Mouse (Mus musculus): ENCODE results near the gene Ccdc57. TPM values are rescaled to one million over a fixed set of nuclear protein-coding genes. Genes with fewer than 3 reads are reported as not detected.

The Ccdc57 gene
- total RNA-seq (2021), result 1 to 10 TPM; 7.3 to 7.4 TPM
- long read RNA-seq, partial matches to known transcripts, result 1 of 10 reads
- long read RNA-seq, other reads (novel, unspliced or antisense), result 6 of 10 reads

DNA sequence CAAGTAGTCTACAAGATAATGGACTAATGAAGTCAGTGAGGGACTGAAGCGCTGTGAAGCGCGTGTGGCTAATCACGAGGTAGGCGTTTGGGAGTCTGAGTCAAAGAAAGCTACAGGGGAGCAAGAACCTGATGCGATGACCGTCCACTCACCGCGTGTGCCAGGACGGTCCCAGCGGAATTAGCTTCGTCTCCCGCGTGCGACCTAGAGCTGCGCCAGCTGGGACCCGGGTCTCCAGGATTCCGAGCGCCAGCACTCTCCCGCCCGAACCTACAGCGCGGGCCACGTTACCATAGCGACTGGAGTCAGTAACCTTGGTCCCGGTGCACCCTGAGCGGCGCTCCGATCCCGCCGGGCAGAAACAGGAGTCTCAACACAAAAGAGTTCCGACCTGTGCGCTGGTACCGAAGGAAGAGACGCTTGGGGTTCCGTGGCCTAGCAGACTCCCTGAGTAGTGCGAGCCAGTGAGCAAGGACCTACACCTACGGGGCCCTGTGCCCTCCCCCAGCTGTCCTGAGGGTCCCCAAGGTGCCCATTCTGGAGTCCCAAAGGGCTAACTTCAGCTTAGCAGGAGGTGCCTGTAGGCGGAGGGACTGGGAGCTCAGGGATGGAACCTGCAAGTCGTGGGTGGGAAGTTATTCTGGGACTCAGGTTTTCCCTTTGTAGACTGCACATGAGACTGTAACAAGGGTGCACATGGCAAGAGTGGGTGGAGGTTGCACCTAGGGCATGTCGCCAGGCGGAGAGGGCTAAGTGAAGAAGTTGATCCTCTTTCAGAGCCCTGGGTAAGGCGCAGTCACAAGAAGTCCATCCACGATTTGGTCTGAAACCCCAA is at the start of gene Ccdc57:
TSS of gene Ccdc57 (minus strand) at position 309 of the 835 bp plus-strand sequence.
- DNase-seq (ENCODE audit: low spot score in 2 of 2), result peak; percentile 95 to 96

DNA sequence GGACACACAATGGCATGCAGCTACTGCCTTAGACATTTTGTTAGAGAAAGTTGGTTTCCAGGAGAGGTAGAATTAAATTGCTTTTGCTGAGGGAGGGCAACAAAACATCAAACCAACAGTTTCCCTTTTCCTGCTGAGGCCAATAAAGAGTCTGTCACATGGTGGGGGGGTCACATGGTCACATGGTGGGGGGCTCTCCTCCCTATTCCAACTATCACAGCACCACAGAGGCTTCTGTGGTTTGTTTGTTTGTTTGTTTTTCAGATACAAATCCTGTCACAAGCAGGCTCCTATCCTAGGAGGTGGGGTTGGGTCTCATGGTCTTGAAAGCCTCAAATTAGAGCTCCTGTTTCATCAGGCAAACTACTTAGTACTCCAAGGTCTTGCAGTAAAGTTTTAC is 49.8 kb upstream of the Ccdc57 start:
- DNase-seq (ENCODE audit: low spot score in 2 of 2), result no peak

DNA sequence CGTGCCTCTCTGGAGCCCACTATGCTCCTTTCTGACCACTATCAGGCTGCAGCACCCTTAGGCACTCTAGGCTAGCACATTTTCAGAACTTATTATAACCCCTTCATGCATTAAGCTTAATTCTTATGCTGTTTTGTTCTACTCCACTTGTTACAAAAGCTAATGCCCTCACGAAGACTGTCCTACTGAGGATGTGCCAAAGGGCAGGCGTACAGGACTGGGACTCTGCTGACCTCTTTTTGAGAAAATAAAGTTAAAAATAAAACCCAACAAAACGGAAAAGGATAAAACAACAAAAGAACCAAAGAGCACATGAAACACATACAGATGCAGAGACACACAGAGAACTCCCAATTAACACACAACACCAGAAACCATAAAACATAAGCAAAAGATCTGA is 49.0 kb upstream of the Ccdc57 start:
- no peak for DNase-seq (ENCODE audit: low spot score in 2 of 2)

DNA sequence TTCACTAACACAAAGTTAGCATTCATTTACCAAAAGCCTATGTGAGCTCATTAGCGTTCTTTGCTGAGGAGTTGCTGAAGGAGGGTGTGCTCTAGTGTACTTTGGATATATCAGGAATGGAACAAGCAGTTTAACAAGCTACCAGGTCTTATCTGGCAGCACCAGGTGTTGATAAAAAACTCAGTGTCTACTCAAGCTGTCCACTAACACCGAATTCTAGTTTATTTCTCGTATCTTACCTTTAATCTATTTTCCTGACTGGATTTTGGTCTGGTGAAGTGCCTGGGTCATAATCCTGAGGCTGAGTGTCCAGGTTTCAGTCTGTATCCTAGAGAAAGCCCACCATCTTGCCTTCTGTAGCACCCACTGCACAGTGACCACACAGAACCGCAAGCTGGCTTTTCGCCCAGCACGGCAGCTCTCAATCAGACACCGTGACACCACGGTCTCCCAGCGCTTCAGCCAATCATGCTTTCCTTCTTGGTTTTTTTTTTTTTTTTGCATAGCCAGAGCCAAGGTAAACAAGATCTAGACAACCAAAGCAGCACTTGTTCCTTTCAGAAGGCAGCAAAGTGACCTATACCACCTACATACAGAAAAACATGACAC is 47.9 kb upstream of the Ccdc57 start:
- no peak for DNase-seq (ENCODE audit: low spot score in 2 of 2)

DNA sequence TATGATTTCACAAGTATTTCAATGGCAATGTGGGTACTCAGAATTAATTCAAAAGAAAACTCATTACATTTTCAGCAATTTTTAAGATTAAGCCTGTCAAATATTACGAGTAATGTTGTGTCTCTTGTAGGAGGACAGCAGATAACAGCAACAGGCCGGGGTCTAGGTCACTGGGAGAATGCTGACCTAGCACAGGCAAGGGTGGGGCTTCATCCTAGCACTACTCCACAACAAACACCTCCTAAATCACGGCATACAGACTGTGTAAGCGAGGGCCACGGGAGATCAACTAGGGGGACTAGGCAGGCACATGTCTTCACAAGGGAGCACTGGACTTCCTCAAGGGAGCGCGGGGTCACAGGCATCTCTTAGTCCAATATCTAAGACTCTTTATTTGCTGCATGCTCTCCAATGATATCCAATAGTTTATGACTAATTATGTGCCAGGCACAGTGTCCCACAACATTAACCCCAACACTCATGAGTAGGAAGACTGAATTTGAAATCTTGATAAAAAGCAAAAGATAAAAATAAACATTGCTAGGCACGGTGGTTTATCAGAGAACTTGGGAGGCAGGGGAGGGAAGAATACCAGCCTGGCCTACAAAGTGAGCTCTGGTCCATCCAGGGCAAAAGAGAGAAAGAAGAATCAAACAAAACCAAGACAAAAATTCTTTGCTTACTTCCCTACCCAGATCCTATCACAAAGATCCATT is 47.2 kb upstream of the Ccdc57 start:
- no peak for DNase-seq (ENCODE audit: low spot score in 2 of 2)

DNA sequence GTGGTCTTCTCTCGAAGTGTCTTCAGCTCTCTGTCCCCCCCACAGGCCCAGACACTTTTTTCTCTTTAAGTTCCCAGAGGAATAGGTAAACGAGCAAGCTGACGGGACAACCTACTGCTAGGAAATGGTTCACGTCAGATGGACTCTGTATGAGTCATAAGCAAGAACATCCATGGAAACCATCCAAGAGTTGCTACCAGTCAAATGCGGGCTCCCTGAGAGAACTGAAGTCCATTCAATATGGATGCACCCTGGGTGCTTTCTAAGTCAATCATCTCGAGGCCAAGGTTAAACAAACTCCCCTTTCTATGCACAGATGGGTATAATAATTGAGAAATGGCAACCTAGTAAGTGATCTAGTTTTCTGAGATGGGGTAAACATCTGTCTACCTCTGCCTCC is 40.6 kb upstream of the Ccdc57 start:
- no peak for DNase-seq (ENCODE audit: low spot score in 2 of 2)

DNA sequence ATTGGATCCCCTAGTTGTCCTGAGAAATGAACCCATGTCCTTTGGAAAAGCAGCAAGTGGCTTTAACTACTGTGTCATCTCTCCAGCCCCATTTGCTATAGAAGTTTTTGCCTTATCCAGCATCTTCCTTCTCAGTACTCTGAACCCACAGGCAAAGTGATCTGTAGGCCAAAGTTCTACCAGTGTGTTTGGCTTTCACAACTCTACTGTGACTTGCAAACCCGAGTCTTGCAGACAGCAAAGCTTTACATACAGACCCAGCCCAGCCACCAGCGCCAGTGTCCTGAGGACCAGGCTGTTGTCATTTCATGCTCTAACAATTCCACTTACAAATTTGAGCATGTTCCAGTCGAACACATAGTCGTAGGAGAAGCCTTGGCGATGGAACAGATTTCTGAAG is 38.6 kb upstream of the Ccdc57 start:
- DNase-seq (ENCODE audit: low spot score in 2 of 2), result no peak

DNA sequence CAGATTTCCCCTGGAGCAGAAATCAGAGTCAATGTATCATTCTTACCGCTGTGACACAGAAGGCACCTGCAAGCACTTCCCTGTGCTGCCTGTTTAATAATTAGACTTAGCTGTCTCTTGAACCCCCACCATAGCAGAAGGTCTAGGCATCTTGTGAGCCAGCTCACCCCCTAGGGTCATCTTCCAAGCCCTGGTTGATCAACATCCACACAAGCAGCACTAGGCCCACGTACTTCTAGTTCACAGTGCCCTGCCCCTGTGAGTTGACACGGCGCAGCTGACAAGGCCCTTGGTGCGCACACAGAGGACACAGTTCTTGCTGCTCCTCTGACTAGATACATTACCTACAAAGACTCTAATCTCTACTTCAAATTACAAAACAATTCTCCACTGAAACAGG is 37.1 kb upstream of the Ccdc57 start:
- DNase-seq (ENCODE audit: low spot score in 2 of 2), result no peak

DNA sequence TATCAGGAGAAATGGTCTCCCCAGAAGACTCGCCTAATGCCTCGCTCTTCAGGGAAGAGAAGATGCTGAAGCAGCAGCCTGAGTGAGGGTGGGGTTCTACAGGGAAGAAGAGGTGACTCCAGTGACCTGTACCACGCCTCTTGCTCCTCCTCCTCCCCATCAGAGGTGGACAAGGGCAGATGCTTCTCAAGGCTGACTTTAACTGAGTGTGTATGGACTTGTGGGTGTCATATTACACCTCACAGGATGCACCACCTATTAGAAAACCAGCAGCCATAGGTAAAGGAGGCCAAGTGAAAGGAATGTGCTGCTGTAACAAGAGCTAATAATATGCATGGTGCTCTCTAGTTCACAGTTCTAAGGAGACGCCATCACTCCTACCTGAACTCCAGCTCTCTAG is 32.9 kb upstream of the Ccdc57 start:
- DNase-seq (ENCODE audit: low spot score in 2 of 2), result no peak

DNA sequence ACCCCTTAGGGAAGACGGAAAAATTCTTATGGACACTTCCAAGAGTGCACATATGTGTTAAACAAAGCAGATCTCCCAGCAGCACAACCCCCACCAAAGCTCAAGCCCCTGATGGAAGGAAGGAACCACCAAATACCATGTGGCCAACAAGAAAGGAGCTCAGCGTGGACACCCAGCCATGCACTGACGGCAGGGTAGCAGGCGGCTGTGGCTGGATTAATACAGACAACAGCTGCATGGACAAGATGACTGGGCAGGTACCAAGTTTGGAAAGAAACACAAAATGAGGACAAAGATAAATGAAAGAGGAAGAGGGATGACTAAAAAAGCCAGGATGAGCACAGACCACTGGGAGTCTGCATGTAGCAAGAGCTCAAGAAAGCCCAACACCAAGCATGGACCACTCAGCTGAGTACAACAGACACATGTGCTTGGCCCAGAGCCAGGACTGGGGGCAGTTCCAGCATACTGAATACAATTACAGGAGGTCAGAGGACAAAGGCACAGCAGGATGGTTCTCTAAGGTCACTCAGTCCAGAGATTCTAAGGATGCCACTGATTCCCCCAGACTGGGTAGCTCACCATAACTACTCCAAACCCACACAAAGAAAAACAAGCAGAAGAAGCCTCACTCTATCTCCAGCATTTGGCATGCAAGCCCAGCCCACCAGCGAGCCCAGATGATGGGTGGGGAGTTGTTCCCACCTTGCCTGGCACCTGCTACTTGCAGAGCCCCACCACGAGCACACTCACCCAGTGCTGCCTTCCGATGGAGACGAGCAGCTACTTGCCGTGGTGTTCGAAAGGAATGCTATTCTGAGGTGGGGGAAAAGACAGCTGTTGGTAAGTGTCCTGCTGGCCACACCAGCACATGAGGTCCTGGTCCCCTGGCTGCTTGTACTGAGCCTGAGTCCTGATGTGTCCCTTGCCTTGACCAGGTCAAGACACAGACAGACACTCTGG is 31.8 kb upstream of the Ccdc57 start:
- DNase-seq (ENCODE audit: low spot score in 2 of 2), result no peak

DNA sequence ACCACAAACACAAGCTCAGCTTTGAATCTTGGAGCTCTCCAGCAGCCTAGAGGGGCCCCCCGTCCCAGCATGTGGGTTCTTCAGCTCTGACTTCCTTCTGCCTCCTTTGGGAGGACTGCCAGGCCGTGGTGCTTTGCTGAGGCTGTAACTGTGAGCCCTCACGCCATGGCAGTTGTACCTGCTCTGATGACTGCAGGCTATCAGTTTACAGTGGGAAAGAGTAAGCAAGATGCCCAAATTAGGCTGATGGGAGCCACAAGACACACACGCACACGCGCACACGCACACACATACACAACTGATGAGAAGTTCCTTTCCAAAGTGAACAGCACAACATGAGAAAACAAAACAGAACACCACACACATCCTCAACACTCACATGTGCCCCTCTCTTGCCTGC is 30.2 kb upstream of the Ccdc57 start:
- DNase-seq (ENCODE audit: low spot score in 2 of 2), result no peak

DNA sequence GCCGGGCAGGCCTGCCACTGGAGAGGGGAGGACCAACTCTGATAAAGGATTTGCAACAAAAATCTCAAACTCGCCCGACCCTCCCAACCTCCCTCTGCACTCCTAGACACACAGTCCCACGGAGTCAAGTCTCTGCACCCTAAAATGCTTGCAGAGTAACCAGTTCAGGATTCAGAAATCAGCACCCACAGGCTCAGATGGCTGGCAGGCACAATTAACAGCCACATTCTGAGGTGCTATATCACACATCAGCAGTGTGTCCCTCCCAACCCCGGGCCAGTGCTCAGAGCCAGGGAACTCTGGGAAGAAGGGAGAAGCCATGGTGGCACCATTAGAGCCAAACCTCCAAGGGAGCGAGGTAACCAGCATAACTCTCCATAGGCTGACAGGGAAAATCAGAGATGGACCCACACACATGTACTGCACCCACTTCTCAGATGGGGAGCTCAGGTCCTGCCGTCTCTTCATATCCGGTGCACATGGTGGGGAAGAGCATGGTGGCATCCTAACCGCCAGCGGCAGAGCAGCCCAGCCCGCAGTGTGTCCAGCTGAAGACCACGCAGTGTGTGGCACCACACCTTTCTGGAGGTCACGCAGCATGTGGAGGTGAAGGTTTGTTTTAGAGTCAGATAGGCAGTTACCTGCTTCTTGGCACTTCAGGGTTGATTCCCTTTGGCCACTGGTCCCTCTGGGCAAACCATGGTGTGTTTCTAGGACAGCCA is 29.5 kb upstream of the Ccdc57 start:
- DNase-seq (ENCODE audit: low spot score in 2 of 2), result no peak

DNA sequence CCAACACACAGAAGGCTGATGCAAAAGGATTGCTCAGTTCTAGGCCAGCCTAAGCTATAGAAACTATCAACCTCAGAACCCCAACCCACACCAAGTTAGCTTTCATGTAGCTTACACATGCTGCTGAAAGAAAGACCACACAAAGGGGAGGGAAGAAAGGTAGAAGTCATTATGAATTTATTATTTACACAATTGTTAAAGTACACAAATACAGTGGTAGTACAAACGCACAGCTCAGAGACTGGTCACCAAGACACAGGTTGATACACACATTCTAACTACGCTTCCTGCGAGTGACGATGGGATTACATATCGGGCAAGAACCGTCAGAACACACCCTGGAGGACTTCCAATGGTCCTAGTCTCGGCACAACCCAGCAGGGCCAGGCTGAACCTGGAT is 28.9 kb upstream of the Ccdc57 start:
- no peak for DNase-seq (ENCODE audit: low spot score in 2 of 2)

DNA sequence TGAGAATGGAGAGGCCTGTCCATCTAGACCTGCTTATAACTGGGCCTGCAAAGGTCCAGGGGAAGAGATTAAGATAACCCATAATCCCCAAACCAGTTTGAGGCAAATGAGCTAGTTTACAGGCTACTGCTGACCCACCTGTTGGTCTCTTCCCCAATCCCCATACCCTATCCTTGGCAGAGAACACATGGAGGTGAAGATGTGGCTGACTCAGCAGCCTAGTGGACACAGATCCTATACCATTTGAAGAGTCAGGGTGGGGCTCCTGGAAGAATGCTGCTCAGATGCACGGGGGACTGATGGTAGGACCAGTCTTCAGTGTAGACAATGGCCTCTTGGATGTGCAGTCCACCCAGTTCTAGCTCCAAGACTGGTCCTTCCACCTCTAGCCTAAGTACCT is 27.6 kb upstream of the Ccdc57 start:
- no peak for DNase-seq (ENCODE audit: low spot score in 2 of 2)

DNA sequence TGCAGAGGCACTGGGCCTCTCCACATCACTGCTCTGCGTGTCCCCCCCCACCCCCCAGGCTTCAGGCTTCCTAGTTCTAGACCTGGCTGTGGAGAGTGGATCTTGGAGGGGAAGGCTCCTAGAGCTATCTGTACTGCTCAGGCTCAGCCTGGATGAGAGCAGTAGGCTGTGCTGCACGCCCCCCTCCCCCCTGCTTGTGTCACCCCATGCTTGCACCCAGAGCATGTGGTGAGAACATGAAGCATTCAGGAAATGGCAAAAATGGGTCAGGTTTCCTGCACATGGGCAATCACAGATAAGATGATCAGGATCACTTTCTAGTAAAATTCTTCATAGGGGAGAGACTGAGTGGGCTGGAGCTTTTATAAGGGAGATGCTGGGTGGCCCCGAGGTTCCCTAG is 26.9 kb upstream of the Ccdc57 start:
- DNase-seq (ENCODE audit: low spot score in 2 of 2), result no peak

DNA sequence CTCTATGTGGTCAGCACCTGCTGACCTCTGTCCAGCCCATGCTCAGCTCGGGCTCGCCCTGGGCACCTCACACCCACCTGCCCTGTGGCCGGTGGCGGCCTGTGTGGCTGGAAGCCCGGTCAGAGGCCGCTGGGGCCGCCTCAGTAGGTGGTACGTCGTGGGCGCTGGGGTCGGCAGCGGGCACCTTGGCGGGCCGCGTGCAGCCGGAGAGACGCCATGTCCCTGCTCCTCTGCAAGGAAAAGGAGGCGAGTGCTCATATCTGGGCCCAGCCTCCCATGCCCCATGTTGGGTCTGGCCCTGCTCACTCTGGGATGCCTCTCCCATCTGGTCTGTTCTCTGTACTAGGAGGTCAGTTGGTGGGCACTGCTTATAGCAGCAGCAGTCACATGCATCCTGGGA is 26.4 kb upstream of the Ccdc57 start:
- DNase-seq (ENCODE audit: low spot score in 2 of 2), result no peak

DNA sequence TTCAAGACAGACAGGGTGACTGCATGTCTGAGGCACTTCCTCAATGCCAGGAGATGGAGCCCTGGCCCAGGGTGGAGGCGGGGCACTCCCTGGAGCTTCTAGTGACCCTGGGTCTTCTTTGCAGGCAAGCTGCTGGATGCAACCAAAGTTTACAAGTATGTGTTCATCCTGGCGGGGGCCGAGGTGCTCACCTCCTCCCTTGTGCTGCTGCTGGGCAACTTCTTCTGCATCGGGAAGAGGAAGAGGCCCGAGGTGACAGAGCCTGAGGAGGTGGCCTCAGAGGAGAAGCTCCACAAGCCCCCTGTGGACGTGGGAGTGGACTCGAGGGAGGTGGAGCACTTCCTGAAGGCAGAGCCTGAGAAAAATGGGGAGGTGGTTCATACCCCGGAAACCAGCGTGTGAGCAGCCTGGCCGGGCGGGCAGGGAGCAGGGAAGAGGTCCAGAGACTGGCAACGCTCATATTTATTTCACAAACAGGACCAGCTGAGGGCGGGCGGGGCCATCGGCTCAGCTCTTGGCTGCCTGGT is 25.1 kb upstream of the Ccdc57 start:
- peak in 1 of 2 experiments; percentile 24 for DNase-seq (ENCODE audit: low spot score in 2 of 2)

DNA sequence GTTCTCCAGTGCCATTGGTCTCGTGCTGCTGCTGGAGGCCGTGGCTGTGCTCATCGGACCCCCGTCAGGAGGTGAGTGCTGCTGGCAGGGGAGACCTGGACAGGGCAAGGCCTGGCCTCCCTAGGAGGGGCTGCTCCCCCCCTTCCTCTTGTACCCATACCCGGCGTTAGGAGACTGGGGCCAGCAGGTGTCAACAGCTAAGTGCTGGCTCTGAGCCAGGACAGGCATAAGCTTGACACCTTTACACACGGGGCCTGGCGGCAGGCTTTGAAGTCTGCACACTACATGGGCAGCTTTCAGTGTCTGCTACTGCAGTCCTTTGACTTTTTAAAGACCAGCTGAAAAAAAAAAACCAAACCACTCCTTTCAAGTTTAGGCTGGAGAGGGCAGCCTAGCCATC is 24.4 kb upstream of the Ccdc57 start:
- DNase-seq (ENCODE audit: low spot score in 2 of 2), result no peak

DNA sequence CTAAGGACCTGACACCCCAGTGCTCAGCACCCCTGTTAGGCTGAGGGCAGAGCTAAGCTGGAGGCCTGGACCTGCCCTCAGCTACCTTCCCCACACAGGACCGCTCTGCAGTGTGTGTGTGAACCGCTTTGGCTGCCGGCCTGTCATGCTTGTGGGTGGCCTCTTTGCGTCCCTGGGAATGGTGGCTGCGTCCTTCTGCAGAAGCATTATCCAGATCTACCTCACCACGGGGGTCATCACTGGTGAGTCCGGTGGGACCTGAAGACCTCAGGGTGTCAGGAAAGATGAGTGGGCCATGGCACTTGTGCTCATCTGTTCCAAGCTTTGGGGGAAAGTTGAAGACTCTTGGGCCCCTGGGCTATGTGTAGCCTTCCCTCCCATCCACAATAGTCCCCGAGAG is 23.0 kb upstream of the Ccdc57 start:
- no peak for DNase-seq (ENCODE audit: low spot score in 2 of 2)

DNA sequence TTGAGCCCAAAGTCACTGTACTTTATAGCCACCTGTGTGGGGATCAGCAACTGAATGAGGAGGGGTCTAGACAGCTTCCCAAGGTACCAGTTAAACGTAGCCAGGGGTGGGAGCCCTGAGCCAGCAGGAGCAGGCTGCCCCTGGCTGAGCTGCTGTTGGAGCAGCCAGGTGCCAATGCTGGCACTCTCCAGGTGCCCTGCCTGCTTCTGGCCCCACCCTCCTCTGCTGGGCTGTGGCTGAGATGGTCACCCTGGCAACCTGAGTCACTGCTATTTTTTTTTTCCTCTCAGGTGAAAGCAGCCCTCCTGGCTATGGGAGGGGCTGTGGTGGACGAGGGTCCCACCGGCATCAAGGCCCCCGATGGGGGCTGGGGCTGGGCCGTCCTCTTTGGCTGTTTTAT is 22.3 kb upstream of the Ccdc57 start:
- no peak for DNase-seq (ENCODE audit: low spot score in 2 of 2)

Data from layer of hippocampus, postnatal 10 days (tissue).